Mouse (Mus musculus) telencephalon, adult 2 months (tissue): Measurements from ENCODE around the gene Fsd1.
A peak's percentile ranks its signal among the peaks of the same experiment; 100 is the strongest.

Experiments used
- DNase-seq: peaks from one replicate; pipeline ENCODE4 v3.0.0-alpha.2; 2011; ENCODE audit warnings: low read depth, low spot score

Fsd1 gene

GRCm38 (mm10) chr17:56009088-56009961, 23.0 kb downstream of the Fsd1 start:
- peak; percentile 90 for DNase-seq

GRCm38 (mm10) chr17:56009962-56010240, 23.6 kb downstream of the Fsd1 start:
- no peak for DNase-seq

- no peak for DNase-seq
Measured at GRCm38 (mm10) chr17:56010255-56010654, 23.9 kb downstream of the Fsd1 start.

- DNase-seq = no peak
Measured at GRCm38 (mm10) chr17:56010681-56011080, 24.4 kb downstream of the Fsd1 start.

GRCm38 (mm10) chr17:56011441-56011840, 25.1 kb downstream of the Fsd1 start:
- DNase-seq = no peak

GRCm38 (mm10) chr17:56015293-56015692, 29.0 kb downstream of the Fsd1 start:
- DNase-seq = no peak

- DNase-seq = no peak
Measured at GRCm38 (mm10) chr17:56016382-56016781, 30.1 kb downstream of the Fsd1 start.

GRCm38 (mm10) chr17:56016793-56017785, 30.8 kb downstream of the Fsd1 start:
- no peak for DNase-seq

- no peak for DNase-seq
Measured at GRCm38 (mm10) chr17:56017848-56018247, 31.5 kb downstream of the Fsd1 start.

GRCm38 (mm10) chr17:56018347-56019131, 32.2 kb downstream of the Fsd1 start:
- DNase-seq = peak; percentile 64

GRCm38 (mm10) chr17:56020400-56021084, 34.2 kb downstream of the Fsd1 start:
- DNase-seq = no peak

- DNase-seq = peak; percentile 76
Measured at GRCm38 (mm10) chr17:56021161-56021910, 35.0 kb downstream of the Fsd1 start.

GRCm38 (mm10) chr17:56022131-56022988, 36.1 kb downstream of the Fsd1 start:
- DNase-seq = no peak

GRCm38 (mm10) chr17:56022989-56023290, 36.6 kb downstream of the Fsd1 start:
- DNase-seq = no peak

GRCm38 (mm10) chr17:56023386-56023785, 37.1 kb downstream of the Fsd1 start:
- DNase-seq = no peak

- no peak for DNase-seq
Measured at GRCm38 (mm10) chr17:56024476-56024875, 38.2 kb downstream of the Fsd1 start.

- DNase-seq = no peak
Measured at GRCm38 (mm10) chr17:56024931-56025330, 38.6 kb downstream of the Fsd1 start.

- DNase-seq = no peak
Measured at GRCm38 (mm10) chr17:56026303-56026702, 40.0 kb downstream of the Fsd1 start.

GRCm38 (mm10) chr17:56026881-56027280, 40.6 kb downstream of the Fsd1 start:
- DNase-seq = no peak
